Mouse (Mus musculus) kidney, embryonic 15.5 days (tissue): ENCODE results near the gene Bicd2. TPM values are rescaled to one million over a fixed set of nuclear protein-coding genes. Genes with fewer than 3 reads are reported as not detected.

Experiments
- ATAC-seq: fragments of 200-750 bp; cut with Nextera tagmentation; replicated peaks from 2 replicates; pipeline ENCODE4 v1.8.0; 2017; ENCODE audit warnings: moderate TSS enrichment; ENCODE audit not compliant: low FRiP score
- H3K27ac ChIP-seq: fragments of 300-500 bp; sonication (generic); 2 replicates; pipeline ENCODE4 v1.5.1; 2015; ENCODE audit warnings: mild to moderate bottlenecking, inconsistent platforms
- H3K27me3 ChIP-seq: fragments of 300-500 bp; sonication (generic); 2 replicates; pipeline ENCODE4 v1.6.1; 2015; ENCODE audit warnings: inconsistent platforms
- H3K36me3 ChIP-seq: fragments of 300-500 bp; sonication (generic); 2 replicates; pipeline ENCODE4 v1.6.1; 2015; ENCODE audit warnings: inconsistent platforms
- H3K4me1 ChIP-seq: fragments of 300-500 bp; sonication (generic); 2 replicates; pipeline ENCODE4 v1.6.1; 2015; ENCODE audit warnings: inconsistent platforms
- H3K4me2 ChIP-seq: fragments of 300-500 bp; sonication (generic); 2 replicates; pipeline ENCODE4 v1.6.1; 2015; ENCODE audit warnings: moderate library complexity, mild to moderate bottlenecking, inconsistent platforms
- H3K4me3 ChIP-seq: fragments of 300-500 bp; sonication (generic); replicated peaks from 2 replicates; pipeline ENCODE4 v1.5.1; 2015; ENCODE audit warnings: mild to moderate bottlenecking, inconsistent platforms
- H3K9ac ChIP-seq: fragments of 300-500 bp; sonication (generic); 2 replicates; pipeline ENCODE4 v1.6.1; 2015; ENCODE audit warnings: mild to moderate bottlenecking, inconsistent platforms
- H3K9me3 ChIP-seq: fragments of 300-500 bp; sonication (generic); replicated peaks from 2 replicates; pipeline ENCODE4 v1.6.1; 2016; ENCODE audit warnings: inconsistent platforms
- WGBS: fragments of 180-500 bp; shearing (Covaris S2); methylation state at CpG from one replicate; pipeline ENCODE4 v1.1.7; 2015; ENCODE audit warnings: mixed read lengths; 5-methylcytosine and 5-hydroxymethylcytosine counted together
- polyA plus RNA-seq: library from polyadenylated mRNA; unstranded; fragments of >200 nt; fragmentation: Nextera tagmentation; extraction: Ambion mirVana; gene quantifications from 2 replicates; pipeline ENCODE4 v1.2.1, GENCODE M21; 2015

Gene Bicd2
- polyA plus RNA-seq, 1 experiment from 2014 or later: 25.0 TPM

DNA sequence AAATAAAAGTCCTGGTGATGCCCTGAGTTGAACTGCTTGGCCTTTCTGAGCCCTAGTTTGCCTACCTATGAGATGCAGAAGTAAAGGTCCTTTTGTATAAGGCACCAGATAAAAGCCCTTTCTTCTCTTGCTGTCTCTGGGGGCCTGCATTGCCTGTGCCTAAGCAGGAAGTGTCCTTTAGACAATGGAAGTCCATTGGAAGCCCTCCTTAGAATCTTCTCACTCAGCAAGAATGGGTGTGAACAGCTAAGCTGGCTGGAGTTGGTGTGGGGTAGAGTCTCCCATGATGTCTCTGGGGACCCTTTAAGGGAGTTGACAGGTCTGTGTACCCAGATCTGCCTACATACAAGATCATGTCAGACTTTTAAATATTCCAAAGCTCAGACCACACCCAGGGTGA lies 12.0 kb downstream of the Bicd2 start:
- Histone ChIP-seq H3K27me3 (no peaks in the 10 kb centered on the region), H3K27ac (no peak overlapping the region), H3K4me2 (no peak overlapping the region), H3K36me3 (peaks cover 16% of the 10 kb centered on the region; the same call in 1 of the 2 replicates), H3K9ac (no peak overlapping the region), H3K4me1 (peaks cover 10% of the 10 kb centered on the region), H3K4me3 (no peak overlapping the region), H3K9me3 (no peaks in the 10 kb centered on the region)
- no peak for ATAC-seq

DNA sequence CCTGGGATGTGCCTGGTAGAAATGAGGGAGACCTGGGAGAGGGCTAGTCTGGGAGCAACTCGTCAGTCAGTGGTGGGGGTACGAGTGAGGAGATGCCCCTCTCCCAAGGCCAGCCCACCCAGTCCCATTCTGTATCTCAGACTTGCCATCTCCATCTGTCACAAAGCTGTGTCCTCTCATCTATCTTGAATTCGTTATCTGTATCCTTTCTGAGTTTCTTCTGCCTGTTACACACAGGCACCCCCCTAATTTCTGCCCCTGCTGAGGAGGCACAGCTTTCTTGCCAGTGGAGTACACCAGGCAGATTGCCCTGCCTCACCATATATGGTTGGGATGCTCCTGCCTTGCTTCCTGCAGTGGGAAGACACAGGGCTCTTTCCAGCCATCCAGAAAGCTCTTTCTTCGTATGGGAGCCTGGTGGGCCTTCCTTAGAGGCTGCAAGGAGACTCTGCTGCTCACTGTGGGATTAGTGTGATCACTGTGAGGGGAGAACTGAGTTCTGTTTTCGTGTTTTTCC lies 12.7 kb downstream of the Bicd2 start:
- Histone ChIP-seq H3K4me3 (no peak overlapping the region), H3K9me3 (no peaks in the 10 kb centered on the region), H3K9ac (no peak overlapping the region), H3K4me2 (no peak overlapping the region), H3K27ac (no peak overlapping the region), H3K36me3 (peaks cover 19% of the 10 kb centered on the region), H3K4me1 (peaks cover 10% of the 10 kb centered on the region), H3K27me3 (no peaks in the 10 kb centered on the region)
- WGBS: 78% methylated on average over 5 of the region's 5 CpGs
- ATAC-seq: no peak

DNA sequence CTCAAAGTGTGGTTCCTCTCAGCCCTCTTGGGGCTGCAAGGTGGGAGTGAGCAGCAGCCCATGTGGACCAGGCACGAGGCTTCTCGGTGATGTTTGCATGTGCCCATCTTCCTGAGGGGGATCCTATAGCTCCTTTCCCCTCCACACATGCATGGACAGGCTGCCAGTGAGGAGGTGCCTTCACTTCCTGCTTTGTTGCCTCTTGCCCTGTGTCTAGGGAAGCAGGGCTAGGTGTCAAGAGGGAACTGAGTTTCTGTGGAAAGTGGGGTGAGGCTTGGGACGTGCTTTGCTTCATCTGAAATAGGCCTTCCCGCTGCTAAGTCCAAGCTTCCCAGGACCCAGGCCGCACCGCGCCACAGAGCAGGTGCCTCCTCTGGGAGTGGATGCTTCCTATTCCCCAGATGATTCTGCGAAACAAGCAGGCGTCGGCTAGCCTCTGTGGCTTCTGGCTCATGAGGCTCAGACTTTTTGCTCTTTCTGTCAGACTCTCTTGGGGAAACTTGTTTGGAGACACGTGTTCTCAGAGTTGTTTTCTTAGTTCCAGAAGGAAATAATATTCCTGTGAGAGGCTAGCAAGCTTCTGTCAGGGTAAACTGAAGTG lies 14.2 kb downstream of the Bicd2 start:
- Histone ChIP-seq H3K27me3 (no peaks in the 10 kb centered on the region), H3K4me1 (peaks cover 13% of the 10 kb centered on the region), H3K27ac (no peak overlapping the region), H3K36me3 (peaks cover 21% of the 10 kb centered on the region), H3K4me2 (no peak overlapping the region), H3K9me3 (no peaks in the 10 kb centered on the region), H3K4me3 (no peak overlapping the region), H3K9ac (no peak overlapping the region)
- no peak for ATAC-seq
- WGBS: 85% methylated on average over 11 of the region's 11 CpGs

DNA sequence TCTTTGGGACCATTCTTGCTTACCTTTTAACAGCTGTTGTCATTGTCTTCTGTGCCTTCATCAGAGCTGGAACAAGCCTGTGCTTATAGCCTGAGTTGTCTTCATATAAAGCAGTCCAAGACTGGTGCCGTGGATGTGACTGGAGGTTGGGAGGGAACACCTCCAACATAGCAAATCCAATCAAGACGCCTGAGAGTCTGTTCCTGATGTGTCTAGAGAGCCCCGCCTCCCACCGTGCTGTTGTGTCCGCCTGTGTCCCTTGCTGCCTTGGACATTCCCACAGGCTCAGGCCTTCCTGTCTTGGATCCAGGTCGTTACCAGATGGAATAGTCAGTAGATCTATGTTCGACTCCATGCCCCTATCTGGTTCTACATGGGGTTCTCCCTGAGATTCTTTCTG lies 14.7 kb downstream of the Bicd2 start:
- Histone ChIP-seq H3K36me3 (peaks cover 21% of the 10 kb centered on the region), H3K4me3 (no peak overlapping the region), H3K4me1 (peaks cover 18% of the 10 kb centered on the region), H3K27me3 (no peaks in the 10 kb centered on the region), H3K4me2 (no peak overlapping the region), H3K27ac (no peak overlapping the region), H3K9ac (no peak overlapping the region), H3K9me3 (no peaks in the 10 kb centered on the region)
- ATAC-seq: no peak
- 85% methylated on average over 7 of the region's 7 CpGs for WGBS

DNA sequence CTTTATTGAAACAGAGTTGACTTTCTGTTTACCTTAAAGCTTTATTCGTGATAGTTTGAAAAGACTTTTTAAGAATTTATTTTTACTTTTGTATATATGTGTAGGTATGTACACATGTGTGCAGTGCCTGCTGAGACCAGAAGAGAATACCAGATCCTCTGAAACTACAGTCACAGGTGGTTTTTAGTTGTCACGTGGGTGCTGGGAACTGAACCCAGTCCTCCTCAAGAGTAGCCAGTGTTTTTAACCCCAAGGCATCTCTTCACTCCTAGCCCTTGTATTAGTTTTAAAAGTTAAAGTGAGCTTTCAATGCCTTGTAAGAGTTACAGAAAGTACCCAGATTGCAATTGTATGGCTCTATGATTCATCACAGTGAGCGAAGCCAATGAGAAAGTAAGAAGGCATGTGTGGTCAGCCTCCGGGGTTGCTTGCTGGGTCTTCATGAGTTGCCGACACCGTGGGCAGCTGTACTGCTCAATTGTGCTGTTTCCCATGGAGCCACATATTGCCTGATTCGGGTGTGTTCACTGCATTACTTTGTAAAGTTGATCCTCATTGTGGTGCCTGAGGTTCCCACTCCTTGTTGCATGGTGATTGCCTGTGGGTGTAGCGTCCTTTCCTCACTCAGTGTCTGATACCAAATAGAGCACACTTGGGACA lies 16.1 kb downstream of the Bicd2 start:
- WGBS: 92% methylated on average over 8 of the region's 8 CpGs
- H3K9ac ChIP-seq: no peak overlapping the region
- peaks cover 21% of the 10 kb centered on the region for H3K36me3 ChIP-seq
- peaks cover 23% of the 10 kb centered on the region for H3K4me1 ChIP-seq
- H3K9me3 ChIP-seq: no peaks in the 10 kb centered on the region
- no peak overlapping the region for H3K27ac ChIP-seq
- no peak overlapping the region for H3K4me3 ChIP-seq
- H3K27me3 ChIP-seq: no peaks in the 10 kb centered on the region
- no peak for ATAC-seq
- no peak overlapping the region for H3K4me2 ChIP-seq

DNA sequence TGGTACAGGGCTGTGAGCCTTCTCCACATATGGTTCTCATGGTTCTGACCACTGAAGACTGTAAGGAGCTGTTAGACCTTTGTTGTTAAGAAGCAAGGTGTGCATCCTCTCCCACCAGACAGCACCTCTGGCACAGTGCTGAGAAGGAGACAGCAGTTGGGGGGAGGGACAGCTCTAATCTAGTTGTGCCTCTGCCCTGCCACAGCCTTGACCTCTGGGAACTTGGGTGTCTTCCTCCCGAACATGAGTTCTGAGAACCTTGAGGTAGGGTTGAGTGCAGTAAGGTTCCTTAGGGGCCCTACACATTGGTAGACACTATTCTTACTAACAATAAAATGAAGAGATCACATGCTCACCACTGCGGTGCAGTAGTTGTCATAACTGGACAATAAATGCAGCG lies 16.8 kb downstream of the Bicd2 start:
- Histone ChIP-seq H3K27ac (no peak overlapping the region), H3K36me3 (peaks cover 21% of the 10 kb centered on the region), H3K27me3 (no peaks in the 10 kb centered on the region), H3K4me2 (no peak overlapping the region), H3K4me3 (no peak overlapping the region), H3K4me1 (peaks cover 22% of the 10 kb centered on the region), H3K9me3 (no peaks in the 10 kb centered on the region), H3K9ac (no peak overlapping the region)
- no peak for ATAC-seq
- WGBS: 96% methylated on average over 3 of the region's 3 CpGs

DNA sequence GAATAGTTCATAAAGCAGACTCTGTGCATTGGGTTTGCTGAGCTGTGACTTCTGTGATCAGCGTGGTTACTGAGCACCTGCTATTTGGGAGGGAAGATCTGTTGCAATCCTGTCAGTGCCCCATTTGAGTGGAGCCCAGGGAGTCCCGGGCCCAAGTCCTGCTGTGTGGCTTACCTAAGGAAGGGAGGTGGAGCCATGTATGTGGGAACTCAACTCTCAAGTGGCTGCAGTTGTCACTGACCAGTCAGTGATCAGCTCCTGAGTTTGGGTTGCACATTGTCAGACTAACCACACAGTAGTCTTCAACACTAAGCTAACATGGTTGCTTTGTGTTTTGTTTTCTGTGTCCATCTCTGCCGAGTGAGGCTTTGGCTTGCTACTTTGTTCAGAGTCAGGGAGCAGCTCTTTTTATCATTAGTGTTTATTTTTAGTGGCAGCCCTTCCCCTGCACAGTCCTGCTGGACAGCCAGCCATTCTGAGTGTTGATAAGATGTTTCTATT lies 19.6 kb downstream of the Bicd2 start:
- Histone ChIP-seq H3K9me3 (no peaks in the 10 kb centered on the region), H3K36me3 (peaks cover 19% of the 10 kb centered on the region), H3K4me2 (no peak overlapping the region), H3K27me3 (no peaks in the 10 kb centered on the region), H3K4me3 (no peak overlapping the region), H3K27ac (peak overlapping the region; percentile 62; the same call in 1 of the 2 replicates), H3K9ac (no peak overlapping the region), H3K4me1 (peaks cover 20% of the 10 kb centered on the region)
- ATAC-seq: no peak
- WGBS: 28% methylated on average over 3 of the region's 3 CpGs

DNA sequence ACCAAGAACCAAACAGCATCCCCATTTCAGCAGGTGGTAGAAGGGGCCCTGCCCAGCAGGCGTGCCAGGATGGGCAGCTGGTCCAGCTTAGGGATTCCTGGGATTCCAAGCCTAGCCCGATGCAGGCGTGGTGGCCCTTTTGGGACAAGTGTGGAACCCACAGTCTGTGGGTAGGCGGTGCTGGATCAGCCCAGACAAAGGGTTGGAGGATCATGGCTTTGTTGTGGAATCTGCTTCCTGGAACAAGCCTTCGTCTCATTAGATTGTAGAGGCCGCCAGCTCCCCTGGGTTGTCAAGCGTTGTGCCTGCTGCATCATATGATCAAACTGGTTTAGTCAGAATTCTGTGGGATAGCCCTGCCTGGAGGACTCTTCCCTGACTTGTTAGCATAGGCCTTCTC lies 21.0 kb downstream of the Bicd2 start:
- no peak overlapping the region for H3K9ac ChIP-seq
- 0 out of 2 replicates have a peak overlapping the region, but pooled peaks have one; percentile 4 for H3K27ac ChIP-seq
- peaks cover 26% of the 10 kb centered on the region for H3K4me1 ChIP-seq
- no peak overlapping the region for H3K4me2 ChIP-seq
- no peak overlapping the region for H3K4me3 ChIP-seq
- H3K36me3 ChIP-seq: peaks cover 9% of the 10 kb centered on the region
- no peaks in the 10 kb centered on the region for H3K27me3 ChIP-seq
- 86% methylated on average over 7 of the region's 7 CpGs for WGBS
- no peak for ATAC-seq
- H3K9me3 ChIP-seq: no peaks in the 10 kb centered on the region

DNA sequence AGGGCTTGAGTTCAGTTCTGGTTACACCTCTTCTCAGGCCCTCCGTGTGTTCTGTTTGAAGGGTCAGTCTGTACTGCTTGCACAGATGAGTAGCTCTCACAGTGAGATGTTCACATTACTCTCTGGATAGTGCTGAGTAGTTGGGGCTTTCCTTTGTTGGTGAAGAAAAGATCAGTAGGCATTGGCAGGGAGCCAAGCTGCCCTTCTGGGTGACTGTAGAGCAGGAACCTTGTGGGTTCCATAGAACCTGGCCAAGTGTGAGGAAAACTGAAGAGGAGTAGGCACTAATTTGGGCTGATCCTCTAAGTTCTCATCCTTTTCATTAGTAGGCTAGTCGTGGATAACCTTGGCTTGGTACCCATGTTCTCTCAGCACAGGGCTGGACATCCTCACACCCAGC lies 21.4 kb downstream of the Bicd2 start:
- H3K4me2 ChIP-seq: no peak overlapping the region
- H3K9me3 ChIP-seq: no peaks in the 10 kb centered on the region
- no peak overlapping the region for H3K4me3 ChIP-seq
- no peak overlapping the region for H3K9ac ChIP-seq
- 80% methylated on average over 2 of the region's 2 CpGs for WGBS
- H3K27ac ChIP-seq: 0 out of 2 replicates have a peak overlapping the region, but pooled peaks have one; percentile 4
- peaks cover 5% of the 10 kb centered on the region; the same call in 1 of the 2 replicates for H3K36me3 ChIP-seq
- H3K27me3 ChIP-seq: no peaks in the 10 kb centered on the region
- peaks cover 31% of the 10 kb centered on the region for H3K4me1 ChIP-seq
- ATAC-seq: no peak

DNA sequence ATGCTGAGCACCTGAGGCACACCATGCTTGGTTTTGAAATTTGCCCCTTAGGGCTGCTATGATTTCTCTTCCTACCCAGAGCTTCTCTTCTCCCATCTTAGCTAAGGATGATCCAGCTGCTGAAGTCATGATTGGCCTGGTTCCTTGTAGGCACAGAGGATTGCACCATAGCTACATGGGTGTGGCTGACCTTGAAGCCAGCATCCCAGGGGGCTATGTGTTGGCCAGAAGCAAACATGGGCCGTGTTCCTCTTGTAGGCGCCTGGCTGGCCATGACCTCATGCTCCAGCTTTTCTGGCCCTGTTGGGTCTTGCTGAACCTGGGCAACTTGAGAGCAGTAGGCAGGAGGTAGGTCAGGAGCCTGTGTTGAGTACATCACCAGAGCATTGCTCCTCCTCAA lies 23.3 kb downstream of the Bicd2 start:
- Histone ChIP-seq H3K9me3 (no peaks in the 10 kb centered on the region), H3K9ac (no peak overlapping the region), H3K4me2 (no peak overlapping the region), H3K4me3 (no peak overlapping the region), H3K4me1 (peaks cover 35% of the 10 kb centered on the region), H3K27ac (no peak overlapping the region), H3K36me3 (peaks cover 7% of the 10 kb centered on the region), H3K27me3 (no peaks in the 10 kb centered on the region)
- no peak for ATAC-seq
- WGBS: 82% methylated on average over 2 of the region's 2 CpGs

DNA sequence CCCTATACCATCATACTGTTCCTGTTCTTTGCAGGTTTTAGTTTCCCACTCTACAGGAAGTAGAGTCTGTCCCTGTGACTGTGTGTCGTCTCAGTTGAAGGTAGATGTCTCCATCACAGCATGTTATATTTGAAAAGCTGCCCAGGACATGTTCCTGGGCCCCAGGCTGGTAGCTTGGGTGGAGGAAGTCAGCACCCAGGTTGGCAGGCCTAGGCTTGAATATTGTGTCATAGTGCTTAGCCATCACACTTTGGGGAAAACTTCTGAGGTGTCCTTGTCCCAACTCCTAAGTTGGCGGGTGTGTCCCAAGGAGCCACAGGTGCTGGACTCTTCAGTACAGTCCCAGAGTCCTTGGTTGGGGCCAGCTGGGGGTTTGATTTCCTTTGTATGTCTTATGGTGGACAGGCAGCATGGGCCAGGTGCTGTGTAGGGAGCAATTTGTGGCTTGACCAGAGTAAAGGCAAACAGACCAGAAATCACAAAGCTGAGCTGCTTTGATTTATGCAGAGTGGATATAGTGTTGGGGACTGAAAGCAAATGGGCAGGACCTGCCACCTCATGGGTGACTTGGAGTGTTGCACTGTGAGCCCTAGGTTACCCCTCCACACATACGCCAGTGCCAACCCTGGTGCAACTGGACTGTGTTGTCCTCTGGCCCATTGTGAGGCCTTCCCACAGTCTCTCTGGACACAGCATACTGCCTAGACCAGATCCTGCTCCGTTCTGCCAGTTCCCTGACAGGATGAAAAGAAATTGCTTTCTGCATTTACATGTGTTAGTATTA lies 26.5 kb downstream of the Bicd2 start:
- 68% methylated on average over 4 of the region's 4 CpGs for WGBS

DNA sequence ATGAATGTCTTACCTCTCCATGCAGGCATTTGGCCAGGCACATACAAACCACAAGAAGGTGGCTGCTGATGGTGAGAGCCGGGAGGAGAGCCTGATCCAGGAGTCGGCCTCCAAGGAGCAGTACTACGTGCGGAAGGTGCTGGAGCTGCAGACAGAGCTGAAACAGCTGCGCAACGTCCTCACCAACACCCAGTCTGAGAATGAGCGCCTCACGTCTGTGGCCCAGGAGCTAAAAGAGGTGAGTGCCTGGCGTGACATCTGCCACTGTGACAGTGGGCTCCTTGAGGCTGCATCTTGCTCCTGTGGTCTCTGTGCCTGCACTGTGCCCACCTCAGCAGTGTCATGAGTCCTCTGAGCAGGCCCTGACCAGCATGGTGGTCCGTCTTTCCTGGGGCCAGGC lies 28.0 kb downstream of the Bicd2 start:
- H3K4me2 ChIP-seq: no peak overlapping the region

More for the DNA sequence above, 26.5 kb downstream of the Bicd2 start:
- H3K4me3 ChIP-seq: no peak overlapping the region
- H3K4me1 ChIP-seq: peaks cover 40% of the 10 kb centered on the region
- no peak overlapping the region for H3K9ac ChIP-seq
- no peaks in the 10 kb centered on the region for H3K27me3 ChIP-seq
- no peak overlapping the region for H3K27ac ChIP-seq
- no peak for ATAC-seq
- peaks cover 29% of the 10 kb centered on the region for H3K36me3 ChIP-seq
- H3K9me3 ChIP-seq: no peaks in the 10 kb centered on the region
- no peak overlapping the region for H3K4me2 ChIP-seq

More for the DNA sequence above, 28.0 kb downstream of the Bicd2 start:
- WGBS: 93% methylated on average over 10 of the region's 10 CpGs
- Histone ChIP-seq H3K9ac (no peak overlapping the region), H3K4me1 (peaks cover 45% of the 10 kb centered on the region), H3K27me3 (no peaks in the 10 kb centered on the region), H3K36me3 (peaks cover 34% of the 10 kb centered on the region), H3K27ac (no peak overlapping the region), H3K9me3 (no peaks in the 10 kb centered on the region), H3K4me3 (no peak overlapping the region)
- ATAC-seq: no peak
